Mouse (Mus musculus): ENCODE data around the gene Gpc6. TPM values are rescaled to one million over a fixed set of nuclear protein-coding genes. Genes with fewer than 3 reads are reported as not detected.

Gpc6 gene
- total and polyA plus RNA-seq, 3 experiments = not detected

DNA sequence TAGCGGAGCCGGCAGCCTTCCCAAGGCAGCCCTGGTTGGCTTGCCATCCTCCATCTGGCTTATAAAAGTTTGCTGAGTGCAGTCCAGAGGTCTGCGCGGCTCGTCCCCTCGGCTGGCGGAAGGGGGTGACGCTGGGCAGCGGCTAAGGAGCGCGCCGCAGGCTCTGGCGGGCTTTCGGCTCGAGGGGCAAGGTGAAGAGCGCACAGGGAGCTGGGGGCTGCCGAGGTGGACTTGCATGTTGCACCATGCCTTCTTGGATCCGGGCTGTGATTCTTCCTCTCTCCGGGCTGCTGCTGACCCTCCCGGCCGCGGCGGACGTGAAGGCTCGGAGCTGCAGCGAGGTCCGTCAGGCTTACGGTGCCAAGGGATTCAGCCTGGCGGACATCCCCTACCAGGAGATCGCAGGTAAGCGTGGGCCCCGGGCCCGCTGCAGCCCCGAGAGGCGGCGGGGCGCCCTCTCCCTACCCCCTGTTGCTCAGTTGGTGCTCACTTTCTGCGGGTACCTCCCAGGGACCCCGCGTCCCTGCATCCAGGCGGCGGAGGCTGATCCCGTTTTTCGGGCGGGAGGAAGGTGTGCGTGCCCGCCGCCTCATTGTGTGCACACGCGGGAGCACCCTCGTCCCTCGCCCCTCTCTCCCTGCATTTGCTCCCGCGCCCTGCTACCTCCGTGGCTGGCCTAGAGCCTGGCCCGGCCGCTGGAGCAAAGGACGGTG is 732 bp downstream of the Gpc6 start:
- Histone ChIP-seq H3K9ac (ENCODE audit: insufficient read depth, low read depth) (no peak overlapping the region), H3K4me2 (ENCODE audit: insufficient read depth, low read depth, poor library complexity, severe bottlenecking) (no peak overlapping the region), H3K4me1 (ENCODE audit: control insufficient read depth in 1 of 2, insufficient read depth in 2 of 2) (no peaks in the 10 kb centered on the region), H3K4me3 (replicated peaks in 1 of 3; ENCODE audit: low read depth in 2 of 3, low read length in 2 of 3, poor library complexity in 1 of 3) (no peak overlapping the region), H3K79me2 (replicated peaks; ENCODE audit: control insufficient read depth, extremely low read depth, insufficient read depth, poor library complexity, severe bottlenecking) (no peaks in the 10 kb centered on the region), H3K27ac (ENCODE audit: insufficient read depth, low read depth) (no peak overlapping the region), H3K27me3 (replicated peaks) (no peaks in the 10 kb centered on the region), H3K36me3 (replicated peaks in 1 of 2; ENCODE audit: control insufficient read depth in 1 of 2, insufficient read depth in 1 of 2, low read length in 1 of 2) (no peaks in the 10 kb centered on the region), H3K9me3 (replicated peaks; ENCODE audit: low read length) (peaks cover 18% of the 10 kb centered on the region)
- in situ Hi-C loops (cut with MboI; ENCODE audit: low pct_ligation_motif_present, low pct_unique_long_range_greater_than_20kb, low sequenced_read_pairs) (loop anchor here (25.0 kb wide), 1 partner anchor 339 kb away; no protein-coding TSS in a partner anchor), dilution Hi-C loops (cut with MboI; ENCODE audit: extremely low pct_ligation_motif_present, extremely low pct_unique_long_range_greater_than_20kb, low sequenced_read_pairs) (no loop called here)
- TF ChIP-seq GABPA (IDR thresholded peaks at IDR 0.05; ENCODE audit: insufficient replicate concordance, low read depth, low read length) = no peak
- TF ChIP-seq NELFE (IDR thresholded peaks at IDR 0.05; ENCODE audit: low read depth, low read length) = no peak
- no peak for TF ChIP-seq JUND (conservative IDR thresholded peaks at IDR 0.05; ENCODE audit: low read depth, low read length)
- TF ChIP-seq BHLHE40 (IDR thresholded peaks at IDR 0.05; ENCODE audit: low read depth, low read length) = no peak
- no peak for TF ChIP-seq HCFC1 (IDR thresholded peaks at IDR 0.05; ENCODE audit: low read depth, low read length)
- no peak for DNase-seq (ENCODE audit: extremely low read depth)

DNA sequence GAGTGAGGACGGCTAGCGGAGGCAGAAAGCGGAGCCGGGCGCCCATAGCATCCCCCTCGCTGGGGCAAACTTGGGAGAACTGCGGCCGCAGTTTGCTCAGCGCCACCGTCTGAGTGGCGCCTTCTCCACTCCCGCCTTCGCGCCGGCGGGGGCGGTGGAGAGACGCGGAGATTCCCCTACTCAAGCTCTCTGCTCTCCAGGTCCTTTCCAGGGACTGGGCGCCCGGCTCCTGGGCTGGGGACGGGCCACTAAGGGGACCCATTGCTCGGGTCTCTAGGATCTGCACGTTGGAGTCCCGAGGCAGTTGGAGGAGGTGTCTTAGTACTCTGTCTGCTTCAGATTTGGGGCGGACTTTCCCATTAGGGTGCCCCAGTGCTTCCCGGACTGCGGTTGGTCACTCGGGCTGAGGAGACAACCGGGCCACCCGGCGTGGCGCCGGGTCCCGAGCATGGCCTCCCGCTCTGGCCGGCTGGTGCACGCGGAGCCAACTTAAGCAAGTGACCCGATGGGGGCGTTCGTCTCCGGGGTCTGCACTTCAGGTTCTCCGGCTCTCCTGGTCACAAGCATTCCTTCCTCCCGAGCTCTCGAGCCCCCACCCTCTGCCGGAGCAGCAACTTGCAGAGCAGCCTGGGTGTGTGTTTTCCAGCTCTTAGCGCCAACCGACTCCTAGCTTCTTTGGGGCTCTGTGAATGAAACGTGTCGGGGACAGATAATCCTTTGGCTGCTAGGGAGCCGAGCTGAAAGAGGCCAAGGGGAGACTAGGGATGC is 1.5 kb downstream of the Gpc6 start:
- Histone ChIP-seq H3K27ac (ENCODE audit: insufficient read depth, low read depth) (no peak overlapping the region), H3K9me3 (replicated peaks; ENCODE audit: low read length) (peaks cover 18% of the 10 kb centered on the region), H3K4me2 (ENCODE audit: insufficient read depth, low read depth, poor library complexity, severe bottlenecking) (no peak overlapping the region), H3K36me3 (replicated peaks in 1 of 2; ENCODE audit: control insufficient read depth in 1 of 2, insufficient read depth in 1 of 2, low read length in 1 of 2) (no peaks in the 10 kb centered on the region), H3K4me3 (replicated peaks in 1 of 3; ENCODE audit: low read depth in 2 of 3, low read length in 2 of 3, poor library complexity in 1 of 3) (no peak overlapping the region), H3K9ac (ENCODE audit: insufficient read depth, low read depth) (no peak overlapping the region), H3K79me2 (replicated peaks; ENCODE audit: control insufficient read depth, extremely low read depth, insufficient read depth, poor library complexity, severe bottlenecking) (no peaks in the 10 kb centered on the region), H3K27me3 (replicated peaks) (no peaks in the 10 kb centered on the region), H3K4me1 (ENCODE audit: control insufficient read depth in 1 of 2, insufficient read depth in 2 of 2) (no peaks in the 10 kb centered on the region)
- DNase-seq (ENCODE audit: extremely low read depth) = no peak
- TF ChIP-seq GABPA (IDR thresholded peaks at IDR 0.05; ENCODE audit: insufficient replicate concordance, low read depth, low read length) (no peak), JUND (conservative IDR thresholded peaks at IDR 0.05; ENCODE audit: low read depth, low read length) (no peak), SIN3A (IDR thresholded peaks at IDR 0.05; ENCODE audit: low read length) (no peak), IRF4 (IDR thresholded peaks at IDR 0.05; ENCODE audit: low read depth, low read length) (no peak), PAX5 (IDR thresholded peaks at IDR 0.05; ENCODE audit: low read length) (no peak), CTCF (conservative IDR thresholded peaks at IDR 0.05 in 1 of 2, IDR thresholded peaks at IDR 0.05 in 1 of 2; ENCODE audit: low read depth in 2 of 2, low read length in 2 of 2) (no peak), HCFC1 (IDR thresholded peaks at IDR 0.05; ENCODE audit: low read depth, low read length) (no peak), MAX (IDR thresholded peaks at IDR 0.05; ENCODE audit: low read length) (no peak), TBP (conservative IDR thresholded peaks at IDR 0.05; ENCODE audit: low read depth, low read length) (no peak), RCOR1 (conservative IDR thresholded peaks at IDR 0.05; ENCODE audit: low read depth, low read length) (no peak), POLR2AphosphoS2 (IDR thresholded peaks at IDR 0.05; ENCODE audit: low read depth, low read length) (no peak), SMC3 (IDR thresholded peaks at IDR 0.05; ENCODE audit: low read depth, low read length) (no peak)
- dilution Hi-C loops (cut with MboI; ENCODE audit: extremely low pct_ligation_motif_present, extremely low pct_unique_long_range_greater_than_20kb, low sequenced_read_pairs) = no loop called here
- in situ Hi-C loops (cut with MboI; ENCODE audit: low pct_ligation_motif_present, low pct_unique_long_range_greater_than_20kb, low sequenced_read_pairs) = loop anchor here (25.0 kb wide), 1 partner anchor 339 kb away; no protein-coding TSS in a partner anchor

Measured in CH12.LX (cell line).